Mouse (Mus musculus): ENCODE measurements around the gene Tbx10. TPM values are rescaled to one million over a fixed set of nuclear protein-coding genes. Genes with fewer than 3 reads are reported as not detected.
"Not testable (repeated sequence)": the region's sequence is repeated elsewhere in the genome, so short reads cannot be mapped to it uniquely, and the experiment has no call there.

The Tbx10 gene
- polyA plus RNA-seq, 1 experiment = 0.02 TPM

- no peaks in the 10 kb centered on the region for H3K79me2 ChIP-seq (ENCODE audit: control insufficient read depth, insufficient read depth)
- no peak overlapping the region for H3ac ChIP-seq (ENCODE audit: control insufficient read depth, insufficient read length, low read depth)
- H3K27me3 ChIP-seq (ENCODE audit: control insufficient read depth, insufficient read depth, insufficient read length) = peaks cover 6% of the 10 kb centered on the region
- TF ChIP-seq FOSL1 (IDR thresholded peaks at IDR 0.05; ENCODE audit: insufficient read depth, low read length, poor library complexity, severe bottlenecking) (no peak), MAX (IDR thresholded peaks at IDR 0.05) (no peak), MYOD1 (IDR thresholded peaks at IDR 0.05; ENCODE audit: control insufficient read depth, insufficient read length, low read depth) (no peak)
- H3K79me3 ChIP-seq (ENCODE audit: low read depth) = no peaks in the 10 kb centered on the region
- no peaks in the 10 kb centered on the region for H3K36me3 ChIP-seq (ENCODE audit: control insufficient read depth, insufficient read depth)
- H3K4me3 ChIP-seq (ENCODE audit: insufficient read depth, poor library complexity, severe bottlenecking) = no peak overlapping the region
Measured at GRCm38 (mm10) chr19:3966330-3967075, 26.0 kb upstream of the Tbx10 start.

DNA sequence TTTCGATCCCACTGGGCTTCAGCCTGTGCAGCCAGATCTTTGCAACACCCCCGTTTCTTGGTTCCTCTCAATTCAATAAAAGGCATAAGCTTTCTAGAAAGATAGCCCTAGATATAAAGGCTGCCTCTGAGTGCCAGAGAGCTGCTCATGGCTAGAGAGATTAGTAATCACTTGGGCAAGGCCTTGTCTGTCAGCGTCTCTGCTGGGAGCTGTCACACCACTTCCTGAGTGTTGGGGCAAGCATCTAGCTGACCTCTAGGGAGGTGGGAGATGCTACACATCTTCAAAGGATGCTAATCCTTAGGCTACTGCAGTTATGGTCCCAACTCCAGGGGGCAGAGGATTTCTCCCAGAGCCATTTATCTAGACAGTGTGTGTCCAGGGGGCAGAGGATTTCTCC is 25.3 kb upstream of the Tbx10 start:
- Histone ChIP-seq H3ac (ENCODE audit: control insufficient read depth, insufficient read length, low read depth) (no peak overlapping the region), H3K27me3 (ENCODE audit: control insufficient read depth, insufficient read depth, insufficient read length) (peaks cover 6% of the 10 kb centered on the region), H3K79me2 (ENCODE audit: control insufficient read depth, insufficient read depth) (no peaks in the 10 kb centered on the region), H3K4me3 (ENCODE audit: insufficient read depth, poor library complexity, severe bottlenecking) (no peak overlapping the region), H3K79me3 (ENCODE audit: low read depth) (no peaks in the 10 kb centered on the region), H3K36me3 (ENCODE audit: control insufficient read depth, insufficient read depth) (no peaks in the 10 kb centered on the region)
- TF ChIP-seq USF1 (IDR thresholded peaks at IDR 0.05; ENCODE audit: low read depth) (no peak), CEBPB (IDR thresholded peaks at IDR 0.05; ENCODE audit: low read depth) (no peak), MYOG (IDR thresholded peaks at IDR 0.05; ENCODE audit: control insufficient read depth, extremely low read depth, insufficient read length) (no peak), MAX (IDR thresholded peaks at IDR 0.05) (no peak), CTCF (IDR thresholded peaks at IDR 0.05; ENCODE audit: control insufficient read depth, insufficient read depth, insufficient read length) (no peak), MYOD1 (IDR thresholded peaks at IDR 0.05; ENCODE audit: control insufficient read depth, insufficient read length, low read depth) (no peak), FOSL1 (IDR thresholded peaks at IDR 0.05; ENCODE audit: insufficient read depth, low read length, poor library complexity, severe bottlenecking) (no peak)

DNA sequence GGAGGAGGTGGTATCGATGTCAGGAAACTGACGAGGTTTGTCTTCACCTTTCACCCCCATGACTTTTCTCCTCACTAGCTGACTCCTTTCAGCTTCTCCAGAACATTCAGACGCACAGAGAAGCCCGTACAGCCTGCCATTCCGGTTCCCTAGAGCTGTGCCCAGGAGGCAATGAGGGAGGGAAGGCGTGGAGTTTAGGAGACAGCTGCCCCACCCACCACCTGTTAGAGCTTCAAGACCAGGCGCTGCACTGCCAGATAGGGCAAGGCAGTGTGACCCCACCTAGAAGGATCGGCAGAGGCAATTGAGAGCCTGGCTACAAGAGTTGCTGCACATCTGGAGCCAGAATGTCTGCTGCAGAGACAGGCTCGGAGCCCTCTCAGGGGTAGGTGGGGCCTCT is 20.3 kb upstream of the Tbx10 start, which contains the start of gene Aldh3b2:
Gene Aldh3b2, plus strand, starts transcription at position 100 of the 400 bp plus-strand sequence.
- H3K27me3 ChIP-seq (ENCODE audit: control insufficient read depth, insufficient read depth, insufficient read length) = peaks cover 15% of the 10 kb centered on the region
- no peaks in the 10 kb centered on the region for H3K79me2 ChIP-seq (ENCODE audit: control insufficient read depth, insufficient read depth)
- H3K36me3 ChIP-seq (ENCODE audit: control insufficient read depth, insufficient read depth) = no peaks in the 10 kb centered on the region
- TF ChIP-seq USF1 (IDR thresholded peaks at IDR 0.05; ENCODE audit: low read depth) (no peak), MAX (IDR thresholded peaks at IDR 0.05) (no peak), CEBPB (IDR thresholded peaks at IDR 0.05; ENCODE audit: low read depth) (no peak), FOSL1 (IDR thresholded peaks at IDR 0.05; ENCODE audit: insufficient read depth, low read length, poor library complexity, severe bottlenecking) (no peak), CTCF (IDR thresholded peaks at IDR 0.05; ENCODE audit: control insufficient read depth, insufficient read depth, insufficient read length) (no peak), MYOD1 (IDR thresholded peaks at IDR 0.05; ENCODE audit: control insufficient read depth, insufficient read length, low read depth) (no peak), MYOG (IDR thresholded peaks at IDR 0.05; ENCODE audit: control insufficient read depth, extremely low read depth, insufficient read length) (no peak)
- H3K79me3 ChIP-seq (ENCODE audit: low read depth) = no peaks in the 10 kb centered on the region
- no peak within 1 kb of the TSS for H3K4me3 ChIP-seq (ENCODE audit: insufficient read depth, poor library complexity, severe bottlenecking)
- no peak within 1 kb of the TSS for H3ac ChIP-seq (ENCODE audit: control insufficient read depth, insufficient read length, low read depth)

DNA sequence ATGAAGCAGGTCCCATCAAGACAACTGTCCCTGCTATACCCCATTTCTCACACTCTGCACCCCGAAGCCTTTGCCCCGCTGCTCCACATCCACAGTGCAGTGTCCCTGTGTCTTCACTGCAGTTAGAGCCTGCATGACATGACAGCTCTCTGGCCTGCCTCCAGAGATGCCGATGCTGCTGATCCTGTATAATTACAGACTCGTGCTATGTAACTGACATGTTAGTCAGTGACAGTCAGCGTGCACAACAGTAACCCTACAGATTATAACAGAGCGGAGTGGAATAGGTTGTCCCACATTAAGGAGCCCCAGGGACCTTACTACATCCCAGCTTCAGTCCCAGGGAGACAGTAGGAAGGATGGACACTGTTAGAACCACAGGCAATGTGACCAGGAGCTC is 17.9 kb upstream of the Tbx10 start:
- H3K79me2 ChIP-seq (ENCODE audit: control insufficient read depth, insufficient read depth); H3K79me3 ChIP-seq (ENCODE audit: low read depth); H3K4me3 ChIP-seq (ENCODE audit: insufficient read depth, poor library complexity, severe bottlenecking); H3K36me3 ChIP-seq (ENCODE audit: control insufficient read depth, insufficient read depth); H3ac ChIP-seq (ENCODE audit: control insufficient read depth, insufficient read length, low read depth): not testable (repeated sequence)
- H3K27me3 ChIP-seq (ENCODE audit: control insufficient read depth, insufficient read depth, insufficient read length) = peaks cover 14% of the 10 kb centered on the region

DNA sequence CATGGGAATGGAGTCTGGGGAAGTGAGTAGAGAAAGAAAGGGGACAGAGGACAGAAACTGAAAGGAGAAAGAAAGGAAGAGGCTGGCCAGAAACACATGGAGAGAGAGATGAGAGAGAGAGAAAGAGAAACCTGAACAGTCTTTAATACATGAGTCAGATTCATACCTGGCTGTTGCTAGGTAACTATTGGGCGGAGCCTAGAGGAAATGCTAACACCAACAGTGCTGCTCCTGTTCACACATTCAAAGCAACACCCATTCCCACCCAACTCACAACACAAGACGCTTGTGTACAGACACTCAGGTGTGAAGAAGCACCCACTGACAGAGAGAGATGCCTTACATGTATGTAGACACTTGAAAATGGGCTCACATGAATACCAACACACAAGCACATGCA is 16.7 kb upstream of the Tbx10 start:
- Histone ChIP-seq H3ac (ENCODE audit: control insufficient read depth, insufficient read length, low read depth) (no peak overlapping the region), H3K79me2 (ENCODE audit: control insufficient read depth, insufficient read depth) (no peaks in the 10 kb centered on the region), H3K4me3 (ENCODE audit: insufficient read depth, poor library complexity, severe bottlenecking) (no peak overlapping the region), H3K36me3 (ENCODE audit: control insufficient read depth, insufficient read depth) (no peaks in the 10 kb centered on the region), H3K79me3 (ENCODE audit: low read depth) (no peaks in the 10 kb centered on the region), H3K27me3 (ENCODE audit: control insufficient read depth, insufficient read depth, insufficient read length) (peaks cover 12% of the 10 kb centered on the region)
- TF ChIP-seq MYOG (IDR thresholded peaks at IDR 0.05; ENCODE audit: control insufficient read depth, extremely low read depth, insufficient read length) (no peak), CTCF (IDR thresholded peaks at IDR 0.05; ENCODE audit: control insufficient read depth, insufficient read depth, insufficient read length) (no peak), USF1 (IDR thresholded peaks at IDR 0.05; ENCODE audit: low read depth) (no peak), FOSL1 (IDR thresholded peaks at IDR 0.05; ENCODE audit: insufficient read depth, low read length, poor library complexity, severe bottlenecking) (no peak), MYOD1 (IDR thresholded peaks at IDR 0.05; ENCODE audit: control insufficient read depth, insufficient read length, low read depth) (no peak), MAX (IDR thresholded peaks at IDR 0.05) (no peak), CEBPB (IDR thresholded peaks at IDR 0.05; ENCODE audit: low read depth) (no peak)

DNA sequence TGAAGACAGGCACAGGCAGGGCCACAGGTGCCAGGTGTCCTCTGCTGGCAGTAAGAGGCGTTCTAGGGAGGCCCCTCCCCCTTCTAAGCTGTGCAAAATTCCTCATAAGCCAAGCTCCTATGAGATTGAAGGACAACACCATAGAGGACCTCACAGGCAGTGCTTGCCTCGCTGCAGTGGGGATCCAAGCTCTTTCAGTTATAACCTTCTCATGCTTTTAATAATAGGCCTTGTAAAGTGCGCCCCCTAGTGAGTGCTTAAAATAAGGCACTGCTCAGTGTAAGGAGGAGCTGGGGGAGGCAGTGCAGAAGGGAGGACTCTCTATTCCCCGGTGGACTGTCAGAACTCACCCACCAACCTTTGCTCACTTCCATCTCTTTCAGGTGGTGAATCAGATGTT is 12.2 kb upstream of the Tbx10 start:
- Histone ChIP-seq H3K36me3 (ENCODE audit: control insufficient read depth, insufficient read depth) (no peaks in the 10 kb centered on the region), H3K79me3 (ENCODE audit: low read depth) (no peaks in the 10 kb centered on the region), H3K4me3 (ENCODE audit: insufficient read depth, poor library complexity, severe bottlenecking) (no peak overlapping the region), H3K79me2 (ENCODE audit: control insufficient read depth, insufficient read depth) (no peaks in the 10 kb centered on the region), H3K27me3 (ENCODE audit: control insufficient read depth, insufficient read depth, insufficient read length) (peaks cover 1% of the 10 kb centered on the region), H3ac (ENCODE audit: control insufficient read depth, insufficient read length, low read depth) (no peak overlapping the region)
- no peak for TF ChIP-seq FOSL1 (IDR thresholded peaks at IDR 0.05; ENCODE audit: insufficient read depth, low read length, poor library complexity, severe bottlenecking)
- peak; percentile 32 for TF ChIP-seq CTCF (IDR thresholded peaks at IDR 0.05; ENCODE audit: control insufficient read depth, insufficient read depth, insufficient read length)

Data from C2C12 (cell line).